Mouse (Mus musculus) ES-Bruce4 (cell line): ENCODE measurements around the gene Gm5767.

Source experiments
- CTCF ChIP-seq: IDR thresholded peaks from one replicate; pipeline ENCODE4 v1.8.1; 2011; ENCODE audit warnings: low read depth, low read length
- EP300 ChIP-seq: IDR thresholded peaks from 2 replicates; pipeline ENCODE4 v1.6.1; 2011; ENCODE audit warnings: low read depth, low read length; ENCODE audit not compliant: insufficient read depth
- POLR2A ChIP-seq: IDR thresholded peaks from one replicate; pipeline ENCODE4 v1.8.1; 2011; ENCODE audit warnings: low read length; ENCODE audit not compliant: insufficient read depth

DNA sequence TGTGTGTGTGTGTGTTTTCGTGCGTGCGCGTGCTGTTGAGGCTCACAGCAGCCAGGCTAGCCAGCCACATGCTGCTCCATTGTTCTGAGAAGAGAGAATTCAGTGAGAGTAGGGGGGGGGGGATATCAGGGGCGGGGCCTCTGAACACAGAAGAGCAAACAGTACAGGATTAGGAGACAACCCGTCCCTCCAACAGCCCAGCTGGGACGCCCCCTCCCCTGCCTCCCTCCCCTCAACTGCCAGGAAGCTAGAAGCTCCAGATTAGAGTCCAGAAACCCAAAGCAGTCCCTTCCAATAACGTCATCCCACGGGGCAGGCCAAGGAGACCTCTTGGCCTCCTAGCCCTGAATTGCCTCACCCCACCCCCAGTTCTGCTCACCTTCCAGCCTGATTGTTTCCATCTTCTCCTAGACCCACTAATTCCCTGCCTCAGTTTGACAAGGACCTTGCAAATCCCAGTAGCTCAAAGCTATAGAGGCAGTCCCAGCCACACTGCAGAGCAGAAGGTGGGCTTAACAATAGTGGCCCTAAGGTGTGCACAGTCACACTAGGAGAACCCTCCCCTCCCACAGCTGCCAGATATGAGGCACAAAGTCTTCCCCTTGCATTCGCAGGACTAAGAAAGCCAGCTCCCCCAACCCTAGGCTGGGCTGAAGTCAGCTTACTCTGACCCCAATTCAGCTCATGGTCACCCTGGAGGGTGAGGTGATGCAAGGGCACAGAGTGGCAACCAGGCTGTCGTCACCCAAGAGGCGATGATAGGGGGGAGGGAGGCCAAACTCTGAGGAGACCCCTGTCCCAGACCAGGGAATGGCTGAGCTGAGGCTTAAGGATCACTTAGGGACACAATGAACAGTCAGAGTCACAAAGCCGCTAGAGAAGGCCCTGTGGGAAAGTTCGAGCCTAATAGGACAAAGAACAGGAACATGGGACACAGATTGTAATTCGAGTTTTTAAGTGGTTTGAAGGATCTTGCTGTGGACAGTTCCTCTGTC, 10.2 kb upstream of the Gm5767 start:
- TF ChIP-seq POLR2A = no peak
- no peak for TF ChIP-seq CTCF
- TF ChIP-seq EP300 = no peak
